Mouse (Mus musculus): ENCODE measurements around the gene Hist1h2ba.

- TF ChIP-seq CTCF (IDR thresholded peaks at IDR 0.05; ENCODE audit: borderline replicate concordance, insufficient read depth, low read depth, low read length) (no peak), POLR2A (IDR thresholded peaks at IDR 0.05; ENCODE audit: borderline replicate concordance, insufficient read depth, low read length) (no peak)
These were observed 44.8 kb downstream of the Hist1h2ba start for GRCm38 (mm10) chr13:23889011-23889605.

Data from cerebellum, adult 2 months (tissue).